Mouse (Mus musculus) small intestine, adult 2 months (tissue): ENCODE results near the gene Ttc7. TPM values are rescaled to one million over a fixed set of nuclear protein-coding genes. Genes with fewer than 3 reads are reported as not detected.

Source experiments
- H3K27ac ChIP-seq: fragments of 200-500 bp; 2 replicates; pipeline ENCODE4 v1.5.1; 2012; ENCODE audit warnings: low read depth, low read length, control low read depth, inconsistent platforms; ENCODE audit not compliant: insufficient read depth
- H3K27me3 ChIP-seq: fragments of 200-500 bp; 2 replicates; pipeline ENCODE4 v1.6.1; 2012; ENCODE audit warnings: mild to moderate bottlenecking, moderate library complexity, low read length, inconsistent platforms; ENCODE audit not compliant: control insufficient read depth, insufficient read depth
- H3K36me3 ChIP-seq: fragments of 200-500 bp; 2 replicates; pipeline ENCODE4 v1.6.1; 2012; ENCODE audit warnings: mild to moderate bottlenecking, low read length, control low read depth, inconsistent platforms; ENCODE audit not compliant: control insufficient read depth, insufficient read depth
- H3K4me1 ChIP-seq: fragments of 200-500 bp; 2 replicates; pipeline ENCODE4 v1.6.1; 2012; ENCODE audit warnings: low read length, inconsistent platforms, mixed read lengths; ENCODE audit not compliant: control insufficient read depth, insufficient read depth, insufficient read length
- H3K4me3 ChIP-seq: fragments of 200-500 bp; 2 replicates; pipeline ENCODE4 v1.5.1; 2012; ENCODE audit warnings: low read depth, mild to moderate bottlenecking, control low read depth, inconsistent platforms, low read length, moderate library complexity
- CTCF ChIP-seq: fragments of 200-500 bp; IDR thresholded peaks from 2 replicates; pipeline ENCODE4 v1.5.1; 2012; ENCODE audit warnings: low read depth, mild to moderate bottlenecking, control low read depth, inconsistent platforms, low read length, moderate library complexity, mixed read lengths; ENCODE audit not compliant: insufficient replicate concordance, insufficient read length; ENCODE audit errors: extremely low read depth
- POLR2A ChIP-seq: fragments of 200-500 bp; IDR thresholded peaks from 2 replicates; pipeline ENCODE4 v1.6.1; 2012; ENCODE audit warnings: low read depth, mild to moderate bottlenecking, control low read depth, inconsistent platforms, low read length, moderate library complexity
- WGBS: fragments of 180-500 bp; shearing (Covaris S2); methylation state at CpG from one replicate; pipeline ENCODE4 v1.1.7; 2018; 5-methylcytosine and 5-hydroxymethylcytosine counted together
- polyA plus RNA-seq: library from polyadenylated mRNA; depleted of rRNA; stranded (reverse); fragments of >200 nt; gene quantifications from 2 replicates; pipeline ENCODE4 v1.2.3, GENCODE M21; 2012; rRNA removed

Gene Ttc7
- 195 and 289 TPM in 2 replicates for polyA plus RNA-seq

DNA sequence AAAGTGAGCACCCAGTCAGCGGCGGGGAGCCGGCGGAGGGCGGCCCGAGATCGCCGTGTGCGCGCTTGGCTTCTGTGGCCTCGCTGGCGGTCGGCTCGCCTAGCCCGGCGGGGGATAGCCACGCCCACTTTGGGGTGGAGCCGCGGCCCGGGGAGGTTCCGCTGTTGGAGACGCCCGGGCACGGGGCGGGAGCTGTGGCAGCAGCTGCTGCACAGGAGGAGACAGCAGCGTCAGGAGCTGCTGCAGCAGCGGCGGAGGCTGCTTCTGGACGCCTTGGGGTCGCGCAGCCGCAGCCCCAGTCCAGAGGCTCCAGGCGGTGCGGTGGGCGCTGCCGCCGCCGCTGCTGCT is at the start of gene Ttc7:
Gene Ttc7 (plus strand): TSS at position 181 of the 348 bp plus-strand sequence.
- Histone ChIP-seq H3K4me3 (peak within 1 kb of the TSS; percentile 94), H3K27ac (peak within 1 kb of the TSS; percentile 98)
- under 1% methylated on average over 38 of the region's 38 CpGs for WGBS

DNA sequence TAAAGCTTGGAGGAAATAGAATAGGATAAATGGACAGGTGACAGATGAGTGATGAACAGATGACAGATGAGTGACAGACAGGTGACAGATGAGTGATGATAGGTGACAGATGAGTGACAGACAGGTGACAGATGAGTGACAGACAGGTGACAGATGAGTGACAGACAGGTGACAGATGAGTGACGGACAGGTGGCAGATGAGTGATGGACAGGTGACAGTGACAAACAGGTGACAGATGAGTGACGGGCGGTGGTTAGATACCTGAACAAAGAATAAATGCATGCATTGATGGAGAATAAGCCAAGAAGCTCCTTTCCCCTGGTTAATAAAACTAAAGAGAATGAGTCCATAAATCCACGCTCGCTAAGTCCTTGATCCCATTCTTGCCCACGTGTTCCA is 47.7 kb upstream of the Ttc7 start:
- Histone ChIP-seq H3K36me3 (no peaks in the 10 kb centered on the region), H3K27me3 (no peaks in the 10 kb centered on the region), H3K4me3 (no peak overlapping the region), H3K27ac (no peak overlapping the region), H3K4me1 (no peaks in the 10 kb centered on the region)
- no peak for TF ChIP-seq CTCF
- TF ChIP-seq POLR2A: no peak
- WGBS: 88% methylated on average over 6 of the region's 6 CpGs

More for the DNA sequence above, at the start of gene Ttc7:
- H3K4me1 ChIP-seq: peaks cover 15% of the 10 kb centered on the region
- no peak for TF ChIP-seq CTCF
- TF ChIP-seq POLR2A: peak; percentile 96
- no peaks in the 10 kb centered on the region for H3K27me3 ChIP-seq
- H3K36me3 ChIP-seq: 0 out of 2 replicates have a peak, but pooled peaks cover 3% of the 10 kb centered on the region

DNA sequence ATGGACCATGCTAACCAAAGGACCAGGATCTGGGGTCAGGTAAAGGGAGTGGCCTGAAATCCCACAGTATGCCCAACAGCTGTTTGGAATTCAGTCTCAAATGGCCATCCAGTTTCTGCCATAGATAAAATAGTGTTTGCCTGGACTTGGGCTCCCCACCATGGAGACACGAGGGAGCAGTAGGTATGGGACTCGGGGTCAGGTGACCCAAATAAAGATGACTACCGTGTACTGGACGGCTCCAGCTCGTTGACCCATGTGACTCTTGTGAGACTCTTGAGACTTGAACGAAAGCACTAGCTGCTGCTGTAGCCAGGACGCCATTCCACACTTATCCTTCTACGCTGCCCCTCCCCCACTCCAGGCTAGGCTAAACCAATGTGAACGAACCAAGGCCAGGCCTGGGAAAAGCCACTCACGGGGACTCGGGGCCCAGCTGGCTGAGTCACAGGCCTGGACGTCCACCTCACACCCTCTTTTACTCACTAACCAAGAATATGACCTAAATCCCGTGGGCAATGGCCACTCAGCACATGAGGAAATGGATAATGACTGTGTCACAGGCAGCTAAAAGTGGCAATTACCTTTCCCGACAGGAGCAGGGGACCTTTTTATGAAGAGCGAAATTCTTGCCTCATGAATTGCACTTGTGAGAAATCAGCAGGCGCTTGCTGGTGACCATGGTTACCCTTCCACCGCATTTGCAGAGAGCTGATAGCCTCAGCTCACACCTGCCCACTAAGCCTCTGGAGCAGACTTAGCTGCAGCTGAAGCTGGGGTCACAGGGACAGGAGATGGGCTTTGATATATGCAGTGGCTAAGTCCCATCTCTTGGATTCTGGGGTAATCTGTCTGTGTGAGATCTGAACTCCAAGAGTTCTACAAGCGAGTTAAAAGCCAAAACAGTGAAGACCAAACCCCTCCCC is 45.7 kb upstream of the Ttc7 start:
- Histone ChIP-seq H3K27me3 (no peaks in the 10 kb centered on the region), H3K27ac (no peak overlapping the region), H3K36me3 (no peaks in the 10 kb centered on the region), H3K4me1 (no peaks in the 10 kb centered on the region), H3K4me3 (no peak overlapping the region)
- WGBS: 47% methylated on average over 18 of the region's 18 CpGs
- no peak for TF ChIP-seq POLR2A
- no peak for TF ChIP-seq CTCF

DNA sequence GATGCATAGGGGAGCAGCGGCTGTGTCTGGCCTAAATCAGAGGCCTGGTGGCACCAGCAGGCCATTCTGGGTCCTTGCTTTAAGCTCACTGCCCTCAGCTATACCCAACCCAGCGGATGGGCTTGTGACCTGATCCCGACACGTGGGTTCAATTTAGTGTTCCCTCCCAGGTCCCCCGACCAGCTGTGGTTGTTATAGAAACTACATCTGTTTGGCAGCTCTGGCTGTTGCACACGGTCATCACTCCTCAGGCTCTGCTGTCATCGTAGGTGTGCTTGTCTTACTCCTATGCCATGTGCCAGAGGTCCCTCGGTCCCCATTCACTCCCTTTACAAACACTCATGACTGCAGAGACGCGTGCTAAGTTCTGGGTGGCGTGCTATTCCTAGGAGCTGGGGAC is 44.9 kb upstream of the Ttc7 start:
- no peak overlapping the region for H3K4me3 ChIP-seq

DNA sequence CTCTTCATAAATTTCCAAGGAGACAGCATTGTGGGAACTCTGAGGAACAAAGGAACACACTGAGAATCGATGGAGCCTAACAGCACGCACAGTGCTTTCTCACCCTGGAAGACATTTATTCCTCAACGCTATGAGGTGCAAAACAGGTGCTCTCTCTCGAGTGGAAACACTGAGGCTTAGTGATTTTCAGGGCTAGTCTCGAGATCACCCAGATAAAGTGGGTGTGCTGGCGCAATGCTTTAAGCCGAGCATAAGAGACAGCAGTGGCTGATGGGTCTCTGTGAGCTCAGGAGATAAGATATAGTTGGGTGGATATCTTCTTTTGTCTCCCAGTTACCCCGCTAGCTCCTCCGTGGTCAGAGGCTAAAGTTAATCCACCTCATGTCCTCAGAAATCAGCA is 36.6 kb upstream of the Ttc7 start:
- no peaks in the 10 kb centered on the region for H3K4me1 ChIP-seq
- no peak overlapping the region for H3K4me3 ChIP-seq
- 62% methylated on average over 9 of the region's 9 CpGs for WGBS
- H3K27ac ChIP-seq: no peak overlapping the region
- no peak for TF ChIP-seq POLR2A
- no peaks in the 10 kb centered on the region for H3K36me3 ChIP-seq
- H3K27me3 ChIP-seq: no peaks in the 10 kb centered on the region; the same call in 1 of the 2 replicates

More for the DNA sequence above, 44.9 kb upstream of the Ttc7 start:
- Histone ChIP-seq H3K4me1 (no peaks in the 10 kb centered on the region), H3K27ac (no peak overlapping the region), H3K27me3 (no peaks in the 10 kb centered on the region), H3K36me3 (no peaks in the 10 kb centered on the region)
- 86% methylated on average over 11 of the region's 11 CpGs for WGBS
- TF ChIP-seq POLR2A: no peak
- TF ChIP-seq CTCF: no peak

DNA sequence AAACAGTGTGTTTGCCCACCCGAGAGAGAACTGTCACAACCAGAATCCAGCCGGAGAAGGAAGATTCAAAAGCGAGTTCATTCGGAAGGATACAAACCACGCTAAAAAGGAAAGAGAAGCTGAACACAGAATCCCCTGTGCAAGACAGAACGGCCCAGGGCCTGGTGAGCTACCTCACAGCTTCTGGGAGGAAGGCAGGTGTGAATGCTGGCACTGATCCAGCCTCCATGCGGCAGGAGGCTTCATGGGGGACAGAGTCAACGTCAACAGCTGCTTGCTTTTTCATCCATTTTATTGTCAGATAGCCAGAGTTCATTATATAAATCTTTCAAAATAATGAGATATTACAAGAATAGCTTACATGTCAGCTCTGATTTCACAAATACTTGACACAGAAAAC is 28.3 kb upstream of the Ttc7 start:
- 45% methylated on average over 8 of the region's 8 CpGs for WGBS
- TF ChIP-seq CTCF (no peak), POLR2A (no peak)
- H3K27ac ChIP-seq: no peak overlapping the region
- peaks cover 4% of the 10 kb centered on the region; the same call in 1 of the 2 replicates for H3K4me1 ChIP-seq
- H3K4me3 ChIP-seq: no peak overlapping the region
- H3K36me3 ChIP-seq: peaks cover 51% of the 10 kb centered on the region
- H3K27me3 ChIP-seq: no peaks in the 10 kb centered on the region

DNA sequence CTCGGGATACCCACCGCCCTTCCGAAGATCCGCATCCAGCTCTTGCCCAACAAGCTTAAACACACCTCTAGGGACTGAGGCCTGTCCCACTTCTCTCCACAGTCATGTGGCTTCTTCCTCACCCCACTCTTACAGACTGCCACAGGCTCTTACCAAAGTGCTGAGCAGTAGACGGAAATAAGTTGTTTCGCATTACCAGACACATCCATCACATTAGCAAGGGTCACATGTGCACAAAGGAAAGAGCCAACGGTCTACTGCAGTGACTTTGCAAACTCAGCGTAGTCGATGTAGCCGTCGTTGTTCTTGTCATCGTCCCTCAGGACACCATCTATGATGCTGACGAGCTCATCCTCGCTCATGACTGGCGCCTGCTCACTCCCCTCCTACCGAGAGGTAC is 27.0 kb upstream of the Ttc7 start:
- 90% methylated on average over 16 of the region's 16 CpGs for WGBS
- Histone ChIP-seq H3K27ac (no peak overlapping the region), H3K36me3 (peaks cover 60% of the 10 kb centered on the region), H3K4me3 (no peak overlapping the region), H3K27me3 (no peaks in the 10 kb centered on the region), H3K4me1 (peaks cover 4% of the 10 kb centered on the region)
- no peak for TF ChIP-seq CTCF
- TF ChIP-seq POLR2A: no peak
